Mouse (Mus musculus): ENCODE measurements around the gene Ryr2.

- no peak for TF ChIP-seq CTCF (IDR thresholded peaks at IDR 0.05; ENCODE audit: control insufficient read depth, insufficient read depth, insufficient replicate concordance, low read depth, low read length)
- TF ChIP-seq POLR2A (IDR thresholded peaks at IDR 0.05; ENCODE audit: control insufficient read depth, low read depth, low read length): no peak
These were observed 255.1 kb downstream of the Ryr2 start for GRCm38 (mm10) chr13:11851691-11852090.
